Mouse (Mus musculus): ENCODE data around the gene Ap5b1.

DNA sequence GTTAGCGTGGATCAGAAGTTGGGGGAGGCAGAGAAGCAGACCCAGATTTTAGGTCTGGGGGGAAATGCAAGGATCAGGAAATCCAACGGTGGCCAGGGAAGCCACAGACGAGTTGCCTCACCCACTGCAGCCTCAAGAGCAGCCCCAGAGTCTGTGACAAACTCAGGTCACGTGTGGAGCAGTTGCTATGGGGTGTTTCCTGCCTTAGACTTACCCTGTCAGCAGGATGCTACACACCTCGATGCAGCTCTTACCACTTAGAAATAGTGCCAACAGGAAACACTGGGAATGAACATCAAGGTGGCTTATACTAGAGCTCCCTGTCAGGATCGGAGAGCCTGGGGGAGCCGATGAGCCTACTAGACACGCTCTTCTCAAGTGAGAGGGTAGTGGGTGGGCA, 35.3 kb upstream of the Ap5b1 start:
- no peak for TF ChIP-seq GATA1 (IDR thresholded peaks at IDR 0.05; ENCODE audit: borderline replicate concordance, low read length)
- TF ChIP-seq FLI1 (IDR thresholded peaks at IDR 0.05; ENCODE audit: low read length), result no peak
